Mouse (Mus musculus): ENCODE data around the gene Piezo1.

DNA sequence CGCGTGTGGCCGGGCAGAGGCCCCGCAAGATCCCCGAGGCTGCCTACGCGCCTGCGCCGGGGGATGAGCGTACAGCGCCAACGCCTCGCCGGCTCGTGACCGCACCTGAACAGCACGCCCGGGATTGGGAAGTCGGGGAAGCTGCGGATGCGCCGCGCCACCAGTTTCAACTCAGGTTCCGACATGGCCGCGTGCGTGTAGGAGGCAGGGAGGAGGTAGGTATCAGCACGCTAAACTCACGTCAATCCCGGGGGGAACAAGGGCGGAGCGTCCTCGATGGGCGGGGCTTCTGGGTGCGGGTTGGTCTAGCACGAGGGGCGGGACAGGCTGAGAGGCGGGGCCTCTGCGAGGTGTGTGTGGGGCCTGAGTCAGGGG lies 25.5 kb upstream of the Piezo1 start, which contains the start of gene Aprt:
- TF ChIP-seq CTCF (IDR thresholded peaks at IDR 0.05; ENCODE audit: low read depth) (no peak), EP300 (IDR thresholded peaks at IDR 0.05; ENCODE audit: low read depth) (no peak)
